Mouse (Mus musculus): ENCODE data around the gene Ifne. TPM values are rescaled to one million over a fixed set of nuclear protein-coding genes. Genes with fewer than 3 reads are reported as not detected.

Ifne gene
- 0.33 and 1.0 TPM in 2 replicates for polyA plus RNA-seq (2012; rRNA removed)

GRCm38 (mm10) chr4:88880101-88880500 lies at the start of gene Ifne:
Gene Ifne (minus strand): TSS chr4:88880201.

GRCm38 (mm10) chr4:88849698-88850097 lies 30.3 kb downstream of the Ifne start, which contains the start of gene Ifna1:
Gene Ifna1 (plus strand): TSS chr4:88850087.

GRCm38 (mm10) chr4:88841438-88841911 lies 38.5 kb downstream of the Ifne start, which contains the start of gene Ifna4:
Gene Ifna4 (plus strand): TSS chr4:88841861.

GRCm38 (mm10) chr4:88835225-88835624 lies 44.8 kb downstream of the Ifne start, which contains the start of gene Ifna5:
Gene Ifna5 (plus strand): TSS chr4:88835525.

Other genes starting within 250 kb of the Ifne start
- gene C87499, start 245.8 kb downstream of the Ifne start, polyA plus RNA-seq (2012; rRNA removed) = 1.1 and 1.9 TPM in 2 replicates
- gene Ifna13, start 235.7 kb downstream of the Ifne start, polyA plus RNA-seq (2012; rRNA removed) = not detected in 2 replicates
- not detected in 2 replicates for gene Ifna16, start 203.3 kb downstream of the Ifne start, polyA plus RNA-seq (2012; rRNA removed)
- not detected in 2 replicates for gene Ifna2, start 196.3 kb downstream of the Ifne start, polyA plus RNA-seq (2012; rRNA removed)
- not detected in 2 replicates for gene Ifnab, start 188.8 kb downstream of the Ifne start, polyA plus RNA-seq (2012; rRNA removed)
- 0.54 and 0.57 TPM in 2 replicates for gene Gm26566, start 158.4 kb downstream of the Ifne start, polyA plus RNA-seq (2012; rRNA removed)
- 26.4 and 40.2 TPM in 2 replicates for gene Klhl9, start 157.7 kb downstream of the Ifne start, polyA plus RNA-seq (2012; rRNA removed)
- gene Gm13271, start 125.3 kb downstream of the Ifne start, polyA plus RNA-seq (2012; rRNA removed) = not detected in 2 replicates
- gene Gm13283, start 120.1 kb downstream of the Ifne start, polyA plus RNA-seq (2012; rRNA removed) = not detected in 2 replicates
- not detected in 2 replicates for gene Gm13290, start 106.4 kb downstream of the Ifne start, polyA plus RNA-seq (2012; rRNA removed)
- gene Gm13289, start 103.3 kb downstream of the Ifne start, polyA plus RNA-seq (2012; rRNA removed) = not detected in 2 replicates
- gene Gm13272, start 100.4 kb downstream of the Ifne start, polyA plus RNA-seq (2012; rRNA removed) = not detected in 2 replicates
- gene Ifnz, start 98.1 kb downstream of the Ifne start, polyA plus RNA-seq (2012; rRNA removed) = not detected in 2 replicates
- gene Gm13276, start 94.5 kb downstream of the Ifne start, polyA plus RNA-seq (2012; rRNA removed) = not detected in 2 replicates
- not detected in 2 replicates for gene Gm13277, start 91.6 kb downstream of the Ifne start, polyA plus RNA-seq (2012; rRNA removed)
- gene Gm13278, start 88.7 kb downstream of the Ifne start, polyA plus RNA-seq (2012; rRNA removed) = not detected in 2 replicates
- not detected in 2 replicates for gene Gm13275, start 85.7 kb downstream of the Ifne start, polyA plus RNA-seq (2012; rRNA removed)
- not detected in 2 replicates for gene Gm13279, start 82.8 kb downstream of the Ifne start, polyA plus RNA-seq (2012; rRNA removed)
- not detected in 2 replicates for gene Gm13285, start 80.5 kb downstream of the Ifne start, polyA plus RNA-seq (2012; rRNA removed)
- not detected in 2 replicates for gene Gm13287, start 76.9 kb downstream of the Ifne start, polyA plus RNA-seq (2012; rRNA removed)
- gene Gm13288, start 74.7 kb downstream of the Ifne start, polyA plus RNA-seq (2012; rRNA removed) = 0.06 TPM in 1 of 2 replicates, not detected in the other
- not detected in 2 replicates for gene Ifna7, start 64.0 kb downstream of the Ifne start, polyA plus RNA-seq (2012; rRNA removed)
- gene Ifna11, start 60.2 kb downstream of the Ifne start, polyA plus RNA-seq (2012; rRNA removed) = not detected in 2 replicates
- not detected in 2 replicates for gene Ifna6, start 52.8 kb downstream of the Ifne start, polyA plus RNA-seq (2012; rRNA removed)
- gene Ifna5, start 44.7 kb downstream of the Ifne start, polyA plus RNA-seq (2012; rRNA removed) = not detected in 2 replicates
- gene Ifna4, start 38.3 kb downstream of the Ifne start, polyA plus RNA-seq (2012; rRNA removed) = not detected in 2 replicates
- gene Ifna1, start 30.1 kb downstream of the Ifne start, polyA plus RNA-seq (2012; rRNA removed) = not detected in 2 replicates

All from ovary, adult 2 months (tissue).